Mouse (Mus musculus): ENCODE data around the gene Mlh1.

The Mlh1 gene

DNA sequence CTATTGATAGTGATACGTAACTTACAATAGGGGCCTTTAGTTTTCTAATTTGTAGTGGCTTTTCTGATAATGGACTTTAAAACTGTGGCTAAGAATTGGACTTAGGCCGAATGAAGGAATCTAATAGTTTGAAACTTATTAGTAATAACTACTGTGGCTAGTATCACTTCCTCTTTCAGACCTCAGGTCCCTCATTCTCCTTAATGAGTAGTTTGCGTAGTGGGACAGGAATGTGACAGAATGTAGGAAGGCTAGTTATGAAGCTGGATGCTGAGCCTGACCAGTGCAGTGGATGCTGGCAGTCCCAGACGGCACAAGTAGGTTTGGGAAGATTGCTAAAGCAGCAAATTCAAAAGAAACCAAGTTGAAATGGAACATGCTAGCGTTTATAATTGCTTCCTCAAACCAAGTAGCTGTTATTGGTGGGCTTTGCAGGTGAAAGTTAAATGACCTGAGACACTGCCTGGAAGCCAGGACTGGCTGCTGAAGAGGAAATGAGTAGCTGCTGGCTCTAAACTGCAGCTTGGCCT, 51.0 kb downstream of the Mlh1 start:
- in situ Hi-C loops (cut with MboI, MseI) = no loop called here

DNA sequence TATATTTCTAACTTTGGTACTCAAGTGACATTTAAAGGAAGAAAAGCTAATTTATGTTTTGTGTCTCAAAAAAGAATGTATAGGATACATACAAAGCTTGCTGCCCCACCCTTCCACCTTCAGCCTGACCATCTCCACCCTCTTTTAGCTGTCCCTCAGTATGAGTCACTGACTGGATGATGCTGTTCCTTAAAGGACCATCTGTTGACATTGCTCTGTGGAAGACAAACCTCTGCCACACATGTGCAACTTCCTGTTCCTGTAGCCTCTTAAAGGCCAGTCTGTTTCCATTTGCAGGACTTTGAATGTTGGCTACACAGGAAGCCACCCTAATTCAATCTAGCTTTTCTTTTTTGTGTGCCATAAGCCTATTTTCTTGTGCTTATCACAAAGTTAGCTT, 55.2 kb downstream of the Mlh1 start:
- in situ Hi-C loops (cut with MboI, MseI) = no loop called here

DNA sequence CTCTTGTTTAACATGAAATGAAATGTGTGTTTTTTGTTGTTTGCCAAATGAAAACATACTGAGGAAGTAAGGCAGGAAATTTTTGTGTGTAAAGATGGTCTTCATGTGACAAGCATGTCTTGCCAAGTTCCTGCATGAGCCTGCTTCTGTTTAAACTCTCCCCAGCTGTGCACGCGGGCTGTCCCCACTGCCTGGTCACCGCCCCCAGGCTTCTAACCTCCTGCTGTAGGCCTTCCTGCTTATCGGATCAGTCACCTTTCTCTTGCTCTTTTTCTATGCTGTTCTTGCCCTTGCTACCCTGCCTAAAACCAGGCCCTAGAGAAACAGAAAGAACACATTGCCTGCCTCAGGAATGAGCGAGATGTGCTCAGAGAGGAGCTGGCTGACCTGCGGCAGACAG, 58.1 kb downstream of the Mlh1 start:
- in situ Hi-C loops (cut with MboI, MseI) = no loop called here

DNA sequence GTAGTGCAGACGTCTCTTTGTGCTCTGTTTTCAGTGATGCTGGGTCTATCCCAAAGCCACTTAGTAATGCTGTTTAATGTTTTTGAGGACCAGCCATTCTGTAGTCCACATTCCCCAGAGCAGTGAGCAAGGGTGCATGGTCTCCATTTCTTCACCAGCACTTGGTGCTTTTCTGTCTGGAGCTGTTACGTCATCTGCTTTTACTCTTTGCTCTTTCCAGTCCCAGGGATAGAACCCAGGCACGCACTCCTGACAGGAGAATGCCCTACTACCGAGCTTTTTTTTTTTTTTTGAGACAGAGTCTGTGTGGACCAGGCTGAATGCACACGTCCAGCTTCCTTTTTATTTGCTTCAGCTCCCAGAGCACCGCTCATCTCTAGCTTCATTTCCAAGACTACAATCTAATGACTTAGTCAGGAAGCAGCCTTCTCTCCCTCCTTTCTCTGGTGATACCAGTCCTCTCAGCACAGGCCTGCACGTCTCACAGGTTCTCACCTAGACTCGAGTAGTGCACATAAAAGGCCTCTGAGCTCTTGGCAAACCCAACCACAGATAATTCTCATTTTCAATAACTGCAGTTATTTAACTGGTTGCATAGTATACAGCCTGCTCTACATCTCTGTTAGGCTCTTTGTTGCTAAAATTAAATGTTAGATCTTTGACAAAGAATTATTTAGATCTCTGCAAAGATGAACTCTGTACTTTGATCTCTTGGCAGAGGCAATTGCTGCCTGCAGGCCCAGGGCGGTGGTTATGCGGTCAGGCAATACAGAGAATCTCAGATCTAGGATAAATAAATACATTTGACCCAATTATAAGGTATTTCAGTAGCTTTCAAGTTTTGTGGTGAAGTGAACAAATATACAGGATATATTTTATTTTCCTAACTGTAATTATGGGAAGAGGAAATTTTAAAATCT, 60.2 kb downstream of the Mlh1 start:
- in situ Hi-C loops (cut with MboI, MseI) = no loop called here

DNA sequence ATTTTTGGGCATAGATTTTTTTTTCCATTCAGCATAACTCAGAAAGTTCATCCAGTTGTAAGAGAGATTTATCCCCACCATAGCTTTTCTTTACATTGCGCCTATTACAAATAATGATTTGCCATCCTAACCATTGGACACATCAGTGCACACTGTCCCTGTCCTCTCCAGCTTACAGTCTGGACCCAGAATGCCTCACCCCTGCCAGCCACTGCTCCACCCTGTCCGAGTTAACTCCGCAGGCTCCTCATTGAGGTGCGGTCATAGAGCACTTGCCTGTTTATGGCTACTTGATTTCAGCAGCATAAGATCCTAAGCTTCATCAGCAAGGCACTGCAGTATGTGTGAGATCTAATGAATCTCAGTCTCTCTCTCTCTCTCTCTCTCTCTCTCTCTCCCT, 61.2 kb downstream of the Mlh1 start:
- in situ Hi-C loops (cut with MboI, MseI) = no loop called here

DNA sequence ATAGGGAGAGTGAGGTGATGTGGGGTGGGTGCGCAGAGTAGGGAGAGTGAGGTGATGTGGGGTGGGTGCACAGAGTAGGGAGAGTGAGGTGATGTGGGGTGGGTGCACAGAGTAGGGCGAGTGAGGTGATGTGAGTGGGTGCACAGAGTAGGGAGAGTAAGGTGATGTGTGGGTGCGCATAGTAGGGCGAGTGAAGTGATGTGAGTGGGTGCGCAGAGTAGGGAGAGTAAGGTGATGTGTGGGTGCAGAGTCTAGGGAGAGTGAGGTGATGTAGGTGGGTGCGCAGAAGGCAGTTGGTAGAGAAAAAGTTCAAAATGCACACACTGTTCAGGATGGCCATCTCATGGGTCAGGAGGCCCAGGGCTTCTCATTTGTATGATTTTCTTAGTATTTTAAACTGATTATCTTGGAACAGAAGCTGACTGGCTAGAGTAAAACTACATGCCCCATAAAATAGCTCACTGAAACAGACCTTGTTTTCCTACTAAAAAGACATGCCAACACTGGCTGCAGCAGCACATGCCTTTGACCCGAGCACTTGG, 62.4 kb downstream of the Mlh1 start:
- in situ Hi-C loops (cut with MboI, MseI) = no loop called here

DNA sequence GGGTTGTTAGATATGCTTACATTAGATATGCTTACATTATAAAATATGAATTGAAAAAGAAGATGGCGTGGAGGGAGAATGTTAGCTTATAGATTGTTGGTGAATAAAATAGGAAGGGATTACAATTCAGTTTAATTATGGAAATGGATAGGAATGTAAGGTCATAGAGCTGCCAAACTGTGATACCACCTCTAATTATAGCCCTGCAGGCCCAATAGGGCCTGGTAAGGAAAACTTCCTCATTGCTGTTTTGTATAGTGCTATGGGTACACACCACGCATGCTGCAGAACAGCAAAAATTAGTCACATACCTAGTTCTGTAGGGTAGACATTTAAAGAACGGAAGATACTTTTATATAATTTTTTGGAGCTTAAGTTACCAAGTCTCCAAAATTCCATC, 63.4 kb downstream of the Mlh1 start:
- in situ Hi-C loops (cut with MboI, MseI) = no loop called here

DNA sequence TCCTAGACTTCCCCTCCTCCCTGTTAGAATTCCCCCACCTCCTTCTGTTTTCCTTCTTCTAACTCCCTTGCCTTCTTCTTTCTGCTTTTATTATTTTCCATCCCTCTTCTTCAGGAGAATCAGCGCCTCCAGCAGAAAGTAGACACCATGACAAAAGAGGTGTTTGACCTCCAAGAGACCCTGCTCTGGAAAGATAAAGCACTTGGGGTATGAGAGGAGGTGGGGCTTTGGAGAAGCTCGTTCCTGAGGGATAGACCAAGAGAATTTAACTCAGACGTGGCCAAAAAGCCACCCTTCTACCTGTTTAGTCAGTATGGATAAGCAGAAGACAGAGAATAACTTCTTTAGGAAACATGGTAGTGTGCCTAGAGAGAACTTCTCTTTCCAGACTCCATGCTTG, 63.9 kb downstream of the Mlh1 start:
- in situ Hi-C loops (cut with MboI, MseI) = no loop called here

DNA sequence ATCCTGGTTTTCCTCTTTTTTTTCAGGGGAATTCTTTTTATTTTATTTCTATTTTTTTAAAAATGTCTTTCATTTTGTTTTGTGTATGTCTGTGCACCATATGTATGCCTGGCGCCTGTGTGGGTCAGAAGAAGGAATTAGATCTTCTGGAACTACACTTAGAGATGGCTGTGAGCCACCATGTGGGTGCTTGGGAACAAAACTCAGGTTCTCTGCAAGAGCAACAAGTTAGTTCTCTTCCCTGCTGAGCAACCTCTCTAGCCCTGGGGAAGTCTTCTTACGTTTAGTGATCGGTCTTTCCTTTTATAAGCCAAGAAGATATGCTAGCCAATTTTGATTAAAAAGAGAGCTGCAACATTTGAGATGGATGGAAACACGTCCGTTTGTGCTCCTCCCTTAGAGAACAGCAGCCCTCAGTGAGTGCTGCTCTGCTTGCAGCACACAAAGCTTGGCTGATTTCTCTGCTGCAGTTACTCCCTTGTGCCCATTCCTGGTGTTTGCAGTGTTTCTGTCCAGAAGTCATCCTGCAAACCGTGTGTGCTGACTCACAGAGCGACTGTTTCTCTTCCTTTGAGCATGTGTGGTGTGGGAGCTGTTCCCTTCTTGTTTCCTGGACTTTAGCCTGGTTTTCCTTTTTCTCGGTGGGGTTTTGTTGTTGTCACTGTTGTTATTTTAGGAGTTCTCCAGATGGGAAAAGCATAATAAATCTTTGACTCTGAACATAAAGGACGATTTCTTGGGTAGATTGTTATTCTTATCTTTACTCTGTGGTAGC, 66.8 kb downstream of the Mlh1 start:
- in situ Hi-C loops (cut with MboI, MseI) = no loop called here

DNA sequence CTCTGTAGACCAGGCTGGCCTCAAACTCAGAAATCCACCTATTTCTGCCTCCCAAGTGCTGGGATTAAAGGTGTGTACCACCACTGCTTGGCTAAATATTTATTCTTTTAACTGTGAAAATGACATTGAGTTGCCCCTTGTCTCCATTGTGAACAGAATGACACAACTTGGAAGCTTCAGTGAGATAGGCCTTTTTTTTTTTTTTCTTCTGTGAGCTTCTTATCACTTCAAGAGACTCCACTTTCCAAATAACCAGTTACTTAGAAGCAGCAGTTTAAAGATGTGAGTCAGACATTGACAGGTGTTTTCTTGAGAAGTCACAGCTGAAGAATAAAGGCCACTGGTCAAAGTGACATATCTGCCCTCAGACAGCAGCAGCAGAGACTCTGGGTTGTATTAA, 71.4 kb downstream of the Mlh1 start:
- in situ Hi-C loops (cut with MboI, MseI) = no loop called here

DNA sequence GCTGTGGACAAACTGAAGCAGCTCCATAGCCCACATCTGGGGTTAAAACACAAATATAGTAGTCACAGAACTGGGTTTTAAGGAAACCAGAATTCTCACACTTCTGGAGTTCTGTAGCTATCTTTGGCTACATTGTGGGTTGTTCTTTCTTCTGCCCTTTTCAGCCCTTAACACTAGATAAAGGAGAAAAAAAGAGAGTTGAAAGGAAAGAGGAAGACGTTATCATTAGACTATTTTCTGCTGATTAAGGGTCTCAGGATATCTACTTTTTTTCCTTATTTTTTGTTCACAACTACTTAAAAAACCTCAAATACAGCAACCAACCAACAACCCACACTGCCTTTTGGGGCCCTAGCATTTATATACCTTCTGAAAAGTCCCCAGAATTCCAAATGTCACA, 73.3 kb downstream of the Mlh1 start:
- in situ Hi-C loops (cut with MboI, MseI) = no loop called here

DNA sequence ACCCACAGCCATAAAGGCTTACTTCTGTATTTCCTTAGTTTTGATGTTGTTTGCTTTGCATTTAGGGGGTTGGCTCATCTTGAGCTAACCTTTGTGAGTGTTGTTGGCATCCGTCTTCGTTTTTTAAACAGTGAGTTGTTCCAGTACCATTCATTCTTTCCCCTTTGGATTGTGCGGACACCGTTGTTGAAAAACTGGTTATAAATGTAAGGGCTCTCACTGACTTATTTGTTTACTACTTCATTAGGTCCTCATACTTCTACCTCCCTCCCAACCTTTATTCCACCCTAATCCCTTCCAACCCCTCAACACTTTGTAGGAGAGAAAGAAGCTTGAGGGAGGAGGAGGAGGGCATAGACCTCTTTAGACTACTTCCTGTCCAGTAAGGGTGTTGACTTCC, 73.9 kb downstream of the Mlh1 start:
- in situ Hi-C loops (cut with MboI, MseI) = no loop called here

DNA sequence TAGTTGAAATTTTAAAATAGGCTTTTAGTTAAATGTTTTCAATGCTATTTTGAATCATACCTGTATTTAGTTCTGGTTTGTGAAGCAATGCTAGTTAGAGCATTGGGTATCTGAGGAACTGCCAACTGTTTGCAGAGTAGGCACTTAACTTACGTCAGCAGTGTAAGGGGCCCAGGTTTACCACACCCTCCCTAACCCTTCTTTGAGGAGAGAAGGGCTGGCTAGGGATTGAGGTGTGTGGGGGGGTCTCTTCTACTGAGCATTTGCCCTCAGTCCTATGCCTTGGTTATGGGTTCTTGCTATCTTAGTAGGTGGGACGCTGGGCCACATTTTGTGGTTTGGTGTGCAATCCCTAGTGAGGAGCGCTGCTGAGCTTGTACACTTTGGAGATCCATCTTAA, 74.5 kb downstream of the Mlh1 start:
- in situ Hi-C loops (cut with MboI, MseI) = no loop called here

DNA sequence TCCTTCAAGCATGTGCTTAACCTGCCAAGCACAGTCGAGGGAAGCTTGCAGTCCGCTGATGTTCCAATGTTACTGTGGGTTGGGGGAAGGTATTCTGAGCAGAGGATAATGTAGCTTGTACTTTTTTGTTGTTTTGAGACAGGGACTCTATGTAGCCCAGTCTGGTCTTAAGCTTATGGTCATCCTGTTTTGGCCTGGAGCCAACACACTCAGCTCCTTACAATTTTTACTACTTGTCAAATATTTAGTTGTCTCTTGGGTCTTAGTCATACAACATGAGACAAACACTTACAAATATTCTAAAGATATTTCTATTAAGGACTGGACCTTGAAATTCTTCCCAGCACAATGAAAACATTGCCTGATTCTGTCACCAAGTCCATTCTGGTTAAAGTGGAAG, 78.4 kb downstream of the Mlh1 start:
- in situ Hi-C loops (cut with MboI, MseI) = no loop called here

DNA sequence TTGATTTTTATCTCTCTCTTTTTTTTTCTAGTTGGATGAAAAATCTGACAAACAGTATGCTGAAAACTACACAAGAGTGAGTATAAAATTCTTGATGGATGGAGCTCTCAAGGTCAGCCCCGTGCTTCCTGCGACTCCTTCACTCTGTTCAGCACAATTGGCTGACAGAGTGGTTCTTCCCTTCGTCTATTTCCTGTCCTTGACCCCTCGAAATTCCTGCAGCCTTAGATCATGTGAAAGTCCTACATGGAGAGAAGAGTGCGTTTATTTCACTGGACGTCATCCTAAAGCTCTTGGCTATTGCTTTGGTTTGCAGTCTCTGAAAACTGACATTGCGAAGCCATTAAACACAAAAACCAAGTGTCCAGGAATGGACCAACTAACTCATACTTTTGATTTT, 82.9 kb downstream of the Mlh1 start:
- in situ Hi-C loops (cut with MboI, MseI) = no loop called here

DNA sequence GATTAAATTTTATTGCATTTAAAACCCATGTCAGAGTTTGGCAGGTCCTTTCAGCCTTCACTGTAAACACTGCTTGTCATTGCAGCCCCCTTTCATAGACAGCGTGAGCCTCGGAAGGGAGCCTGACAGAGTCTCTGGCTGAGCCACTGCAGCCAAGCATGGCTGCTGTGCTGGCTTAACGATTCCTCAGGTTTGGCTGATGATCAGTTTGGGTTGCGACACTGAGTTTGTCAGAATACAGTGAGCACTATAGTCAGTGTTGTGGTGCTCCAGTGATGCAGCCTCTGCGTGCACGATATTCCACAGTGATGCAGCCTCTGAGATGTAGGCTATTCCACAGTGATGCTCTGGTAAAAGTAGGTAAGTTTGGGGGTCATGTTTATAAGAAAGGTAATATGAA, 84.7 kb downstream of the Mlh1 start:
- in situ Hi-C loops (cut with MboI, MseI) = no loop called here

DNA sequence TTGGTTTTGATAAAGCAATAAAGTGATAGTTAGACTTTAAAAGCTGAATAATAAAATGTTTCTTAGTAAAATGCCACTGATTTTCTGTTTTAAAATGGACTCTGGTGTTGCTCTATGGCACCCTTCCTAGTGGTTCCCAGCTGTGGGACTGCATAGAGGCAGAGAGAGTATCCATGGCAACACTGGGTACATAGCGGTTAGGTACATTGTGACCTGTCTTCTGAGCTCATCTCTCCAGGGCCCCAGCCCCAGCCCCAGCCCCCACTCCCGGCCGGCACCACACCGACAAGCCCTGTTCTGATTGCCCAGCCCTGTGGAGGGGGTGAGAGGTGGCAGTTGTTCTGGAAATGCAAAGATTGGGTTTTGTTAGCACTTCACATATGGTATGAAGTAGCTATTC, 86.7 kb downstream of the Mlh1 start:
- in situ Hi-C loops (cut with MboI, MseI) = no loop called here

DNA sequence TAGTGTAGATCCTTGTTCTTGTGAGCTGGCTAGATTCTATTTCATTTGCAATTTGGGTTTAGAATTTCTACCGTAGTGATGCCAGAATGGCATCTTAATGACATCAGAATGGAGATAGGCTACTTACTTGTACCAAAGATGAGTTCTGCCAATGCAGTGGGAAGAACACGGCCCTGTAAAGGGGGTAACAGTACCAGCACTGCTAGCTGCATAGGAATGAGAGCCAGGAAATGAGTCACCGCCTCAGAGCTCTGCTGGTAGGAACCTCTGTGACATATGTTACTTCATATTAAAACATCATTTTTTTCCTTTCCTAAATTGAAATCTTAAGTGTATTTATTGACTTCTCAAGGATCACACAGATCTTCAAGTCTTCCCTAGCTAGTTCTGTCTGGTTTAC, 89.4 kb downstream of the Mlh1 start:
- in situ Hi-C loops (cut with MboI, MseI) = no loop called here

DNA sequence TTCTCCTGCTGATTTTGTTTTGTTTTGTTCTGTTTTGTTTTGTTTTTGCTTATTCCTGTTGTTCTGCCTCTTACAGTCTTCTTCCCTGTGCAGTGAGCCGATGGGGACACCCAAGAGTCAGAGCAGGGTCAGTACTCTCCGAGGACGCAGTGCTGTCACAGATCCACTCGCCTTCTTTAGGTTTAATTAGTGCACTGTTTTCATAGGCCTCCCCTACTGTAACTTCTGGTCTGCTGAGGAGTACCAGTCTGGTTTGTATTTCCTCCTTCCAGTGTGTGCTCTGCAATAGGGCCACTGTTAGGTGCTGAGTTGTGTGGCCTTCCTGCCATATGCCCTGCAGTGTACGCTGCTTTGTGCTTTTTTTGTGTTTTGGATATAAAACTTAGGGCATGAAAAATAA, 92.6 kb downstream of the Mlh1 start:
- in situ Hi-C loops (cut with MboI, MseI) = no loop called here

Measured in T-helper 2 cell (primary cell).